Mouse (Mus musculus) thymus, adult 2 months (tissue): ENCODE data around the gene Naa60. TPM values are rescaled to one million over a fixed set of nuclear protein-coding genes. Genes with fewer than 3 reads are reported as not detected.

Source experiments
- DNase-seq: peaks from one replicate; pipeline ENCODE4 v3.0.0; 2021
- H3K27ac ChIP-seq: fragments of 200-500 bp; 2 replicates; pipeline ENCODE4 v1.5.1; 2012; ENCODE audit warnings: low read length, control low read depth; ENCODE audit not compliant: control insufficient read depth, insufficient read depth
- H3K27me3 ChIP-seq: fragments of 200-500 bp; 2 replicates; pipeline ENCODE4 v1.6.1; 2012; ENCODE audit warnings: mild to moderate bottlenecking, low read length, moderate library complexity, mixed read lengths; ENCODE audit not compliant: control insufficient read depth, insufficient read depth
- H3K36me3 ChIP-seq: fragments of 200-500 bp; 2 replicates; pipeline ENCODE4 v1.6.1; 2012; ENCODE audit warnings: mild to moderate bottlenecking, low read length, moderate library complexity; ENCODE audit not compliant: control insufficient read depth, insufficient read depth
- H3K4me1 ChIP-seq: fragments of 200-500 bp; replicated peaks from 2 replicates; pipeline ENCODE4 v1.6.1; 2012; ENCODE audit warnings: low read length; ENCODE audit not compliant: control insufficient read depth, insufficient read depth
- H3K4me3 ChIP-seq: fragments of 200-500 bp; 2 replicates; pipeline ENCODE4 v1.5.1; 2012; ENCODE audit warnings: mild to moderate bottlenecking, low read length, control low read depth, moderate library complexity; ENCODE audit not compliant: control insufficient read depth, insufficient read depth
- CTCF ChIP-seq: fragments of 200-500 bp; IDR thresholded peaks from 2 replicates; pipeline ENCODE4 v1.5.1; 2012; ENCODE audit warnings: mild to moderate bottlenecking, control low read depth, low read length, moderate library complexity, borderline replicate concordance; ENCODE audit not compliant: control insufficient read depth, poor library complexity, insufficient read depth; ENCODE audit errors: extremely low read depth
- POLR2A ChIP-seq: fragments of 200-500 bp; IDR thresholded peaks from 2 replicates; pipeline ENCODE4 v1.6.1; 2012; ENCODE audit warnings: mild to moderate bottlenecking, low read length, control low read depth, moderate library complexity; ENCODE audit not compliant: control insufficient read depth, poor library complexity, insufficient read depth; ENCODE audit errors: extremely low read depth
- WGBS: fragments of 180-500 bp; shearing (Covaris S2); methylation state at CpG from one replicate; pipeline ENCODE4 v1.1.7; 2018; 5-methylcytosine and 5-hydroxymethylcytosine counted together
- polyA plus RNA-seq: library from polyadenylated mRNA; depleted of rRNA; stranded (reverse); fragments of >200 nt; gene quantifications from 2 replicates; pipeline ENCODE4 v1.2.3, GENCODE M21; 2012; rRNA removed

Naa60 gene
- polyA plus RNA-seq, 1 experiment, result 107 TPM

DNA sequence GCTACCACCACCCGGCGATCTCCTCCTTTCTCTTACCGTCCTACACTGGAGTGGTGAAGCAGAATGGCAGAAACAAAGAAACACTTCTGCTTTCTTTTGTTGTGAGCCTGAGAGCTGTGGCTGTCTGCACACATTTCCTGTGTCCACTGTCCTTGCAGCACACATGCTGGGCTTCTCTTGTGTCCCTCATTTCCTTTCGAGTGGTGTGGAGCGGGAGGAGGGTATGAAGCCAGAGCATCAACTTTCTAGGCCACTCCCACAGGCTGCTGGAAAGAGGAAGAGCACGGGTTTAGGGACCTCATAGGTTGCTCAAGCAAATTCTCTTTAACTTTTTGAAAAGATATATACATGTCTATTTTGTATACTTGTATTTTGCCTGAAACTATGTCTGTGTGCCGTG is 57.0 kb downstream of the Naa60 start:
- H3K4me1 ChIP-seq, result no peaks in the 10 kb centered on the region
- TF ChIP-seq POLR2A (no peak), CTCF (no peak)
- H3K27ac ChIP-seq, result no peak overlapping the region
- H3K27me3 ChIP-seq, result no peaks in the 10 kb centered on the region
- peaks cover 47% of the 10 kb centered on the region for H3K36me3 ChIP-seq
- no peak for DNase-seq
- 80% methylated on average over 7 of the region's 7 CpGs for WGBS
- H3K4me3 ChIP-seq, result no peak overlapping the region

DNA sequence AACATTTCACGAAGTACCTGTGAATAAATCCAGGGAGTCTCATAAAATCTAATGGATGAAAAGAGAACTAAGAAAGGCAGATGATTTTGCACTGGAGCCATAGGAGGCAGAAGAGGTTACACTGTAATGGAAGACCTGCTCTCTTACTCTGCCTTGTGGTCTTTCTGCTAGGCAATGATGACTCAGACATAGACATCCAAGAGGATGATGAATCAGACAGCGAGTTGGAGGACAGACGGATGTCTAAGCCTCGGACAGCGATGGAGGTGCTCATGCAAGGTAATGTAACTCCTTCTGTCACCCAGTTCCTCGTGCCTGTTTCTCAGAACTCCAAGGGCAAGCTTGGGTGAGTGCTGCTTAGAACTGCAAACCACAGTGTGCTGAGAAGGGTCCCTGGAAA is 61.4 kb downstream of the Naa60 start:
- H3K27ac ChIP-seq, result no peak overlapping the region
- TF ChIP-seq POLR2A (no peak), CTCF (no peak)
- H3K4me3 ChIP-seq, result no peak overlapping the region
- no peaks in the 10 kb centered on the region for H3K27me3 ChIP-seq
- no peaks in the 10 kb centered on the region for H3K4me1 ChIP-seq
- 93% methylated on average over 6 of the region's 6 CpGs for WGBS
- no peak for DNase-seq
- peaks cover 33% of the 10 kb centered on the region for H3K36me3 ChIP-seq

DNA sequence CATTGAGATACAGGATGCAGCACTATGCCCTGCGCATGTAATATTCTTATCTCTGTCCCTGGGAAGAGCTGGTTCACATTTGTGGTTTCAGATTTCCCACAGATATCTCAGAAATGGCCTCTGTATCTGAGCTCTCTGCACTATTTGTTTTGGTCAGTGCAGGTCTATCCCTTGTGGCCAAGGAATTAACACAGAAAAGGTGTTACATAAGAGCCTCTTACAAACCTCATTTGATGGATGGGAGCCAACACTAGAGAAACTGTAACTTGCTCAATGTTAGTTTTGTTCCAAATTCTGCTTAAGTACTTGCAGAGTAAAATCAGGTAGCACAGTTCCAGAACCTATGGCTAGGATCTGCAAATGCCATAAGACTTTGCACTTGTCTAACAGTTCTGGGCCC is 61.9 kb downstream of the Naa60 start:
- Histone ChIP-seq H3K36me3 (peaks cover 33% of the 10 kb centered on the region), H3K27me3 (no peaks in the 10 kb centered on the region), H3K27ac (no peak overlapping the region), H3K4me1 (no peaks in the 10 kb centered on the region), H3K4me3 (no peak overlapping the region)
- no peak for DNase-seq
- 98% methylated on average over 1 of the region's 1 CpGs for WGBS
- no peak for TF ChIP-seq CTCF
- TF ChIP-seq POLR2A, result no peak

DNA sequence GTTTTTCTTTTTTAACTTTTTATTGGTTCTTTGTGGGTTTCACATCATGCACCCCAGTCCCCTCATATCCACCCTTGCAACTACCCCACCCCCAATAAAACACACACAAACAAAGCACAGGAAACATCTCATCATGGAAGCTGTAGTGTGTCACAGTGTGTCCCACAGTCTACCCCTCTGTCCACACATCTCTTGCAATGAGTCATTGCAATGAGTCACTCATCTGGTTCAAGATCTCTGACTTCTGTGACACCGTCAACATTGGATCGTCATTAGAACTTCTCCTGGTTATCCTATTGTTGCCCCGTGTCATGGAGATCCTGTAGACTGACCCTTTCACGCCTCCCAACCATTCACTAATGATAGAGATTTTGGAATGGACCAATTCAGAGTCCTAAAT is 62.5 kb downstream of the Naa60 start:
- TF ChIP-seq POLR2A (no peak), CTCF (no peak)
- no peaks in the 10 kb centered on the region for H3K4me1 ChIP-seq
- no peak overlapping the region for H3K27ac ChIP-seq
- whole genome bisulfite sequencing, result 98% methylated on average over 4 of the region's 4 CpGs
- no peak for DNase-seq
- no peak overlapping the region for H3K4me3 ChIP-seq
- H3K27me3 ChIP-seq, result no peaks in the 10 kb centered on the region
- H3K36me3 ChIP-seq, result peaks cover 32% of the 10 kb centered on the region

DNA sequence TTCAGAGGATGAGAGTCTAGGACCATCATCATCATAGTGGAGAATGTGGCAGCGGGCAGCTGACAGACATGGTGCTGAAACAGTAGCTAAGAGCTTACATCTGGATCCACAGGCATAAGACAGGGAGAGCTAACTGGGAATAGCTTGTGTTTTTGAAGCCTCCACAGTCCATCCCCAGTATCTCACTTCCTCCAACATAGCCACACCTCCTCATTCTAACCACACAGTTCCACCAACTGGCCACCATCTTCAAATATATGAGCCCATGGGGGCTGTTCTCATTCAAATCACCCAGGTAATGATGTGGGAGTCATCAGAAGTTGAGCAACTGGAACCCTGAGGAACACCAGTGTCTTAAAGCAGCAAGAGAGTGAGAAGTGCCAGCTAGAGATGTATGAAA is 79.0 kb downstream of the Naa60 start:
- Histone ChIP-seq H3K27me3 (no peaks in the 10 kb centered on the region), H3K36me3 (peaks cover 18% of the 10 kb centered on the region), H3K4me1 (no peaks in the 10 kb centered on the region), H3K4me3 (no peak overlapping the region), H3K27ac (no peak overlapping the region)
- no peak for DNase-seq
- TF ChIP-seq POLR2A (no peak), CTCF (no peak)
- 84% methylated on average over 1 of the region's 1 CpGs for WGBS

Other genes starting within 250 kb of the Naa60 start
- 0.83 and 1.3 TPM in 2 replicates for gene Mefv, start 154.3 kb upstream of the Naa60 start, polyA plus RNA-seq
- 15.7 and 16.0 TPM in 2 replicates for gene Zfp263, start 128.3 kb upstream of the Naa60 start, polyA plus RNA-seq
- not detected in 2 replicates for gene Olfr15, start 41.5 kb upstream of the Naa60 start, polyA plus RNA-seq
- gene Zfp174, start 25.1 kb upstream of the Naa60 start, polyA plus RNA-seq, result 1.1 and 1.3 TPM in 2 replicates
- gene Zfp597, start 12.2 kb downstream of the Naa60 start, polyA plus RNA-seq, result 6.3 and 7.5 TPM in 2 replicates
- gene Gm20695, start 12.3 kb downstream of the Naa60 start, polyA plus RNA-seq, result not detected in 2 replicates
- gene 1700037C18Rik, start 36.3 kb downstream of the Naa60 start, polyA plus RNA-seq, result 9.0 and 12.0 TPM in 2 replicates
- gene Cluap1, start 36.4 kb downstream of the Naa60 start, polyA plus RNA-seq, result 19.4 and 22.9 TPM in 2 replicates
- 136 and 157 TPM in 2 replicates for gene Nlrc3, start 104.3 kb downstream of the Naa60 start, polyA plus RNA-seq
- gene Slx4, start 131.4 kb downstream of the Naa60 start, polyA plus RNA-seq, result 71.8 and 77.4 TPM in 2 replicates
- gene Dnase1, start 164.6 kb downstream of the Naa60 start, polyA plus RNA-seq, result 0.33 and 0.77 TPM in 2 replicates
- 90.9 and 94.2 TPM in 2 replicates for gene Trap1, start 205.5 kb downstream of the Naa60 start, polyA plus RNA-seq